Mouse (Mus musculus): ENCODE measurements around the gene Nfe2l3. TPM values are rescaled to one million over a fixed set of nuclear protein-coding genes. Genes with fewer than 3 reads are reported as not detected.
"Not testable (repeated sequence)": the region's sequence is repeated elsewhere in the genome, so short reads cannot be mapped to it uniquely, and the experiment has no call there.

Nfe2l3 gene
- 1.7 TPM in 2 replicates for polyA plus RNA-seq (2015; fragmentation: Nextera tagmentation; extraction: Ambion mirVana)

DNA sequence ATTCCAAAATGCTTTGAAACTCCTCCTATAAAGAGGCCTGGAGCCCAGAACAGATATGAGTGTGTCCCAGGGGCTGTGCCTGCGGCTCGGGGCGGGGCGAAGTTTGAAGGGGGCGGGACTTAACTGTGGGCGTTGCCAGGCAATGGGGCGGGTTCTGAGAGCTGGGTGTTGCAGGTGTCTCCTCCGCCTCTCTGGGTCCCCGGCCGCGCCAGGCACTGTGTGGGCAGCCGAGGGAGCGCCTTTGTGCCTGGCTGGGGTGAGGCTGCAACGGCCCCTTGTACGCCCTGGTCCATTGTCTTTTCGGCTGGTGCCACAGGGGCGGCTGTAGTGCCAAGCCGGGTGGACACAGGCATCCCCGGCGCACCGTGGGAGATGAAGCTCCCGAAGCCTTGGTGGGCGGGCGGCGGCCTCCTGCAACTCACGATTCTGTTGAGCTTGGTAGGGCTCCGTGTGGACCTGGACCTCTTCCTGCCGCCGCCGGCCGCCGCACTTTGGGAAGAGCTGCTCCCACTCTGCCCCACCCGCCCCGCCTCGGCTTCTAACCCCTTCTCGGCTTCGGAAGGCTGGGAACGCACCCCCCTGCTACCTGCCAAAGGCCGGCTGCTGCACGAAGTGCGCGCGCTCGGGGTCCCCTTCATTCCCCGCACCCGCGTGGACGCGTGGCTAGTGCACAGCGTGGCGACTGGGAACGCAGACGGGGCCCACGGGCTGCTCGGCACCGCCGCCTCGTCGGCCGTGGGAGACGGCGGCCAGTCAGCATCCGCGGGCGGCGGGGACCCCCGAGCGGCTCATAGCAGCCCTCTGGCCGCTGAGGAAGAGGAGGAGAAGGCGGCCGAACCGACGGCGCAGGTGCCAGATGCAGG is at the start of gene Nfe2l3:
Gene Nfe2l3, plus strand, starts transcription at position 136 of the 863 bp plus-strand sequence.
- peak; percentile 95 for ATAC-seq (ENCODE audit: low read depth)
- H3K4me1 ChIP-seq (replicated peaks; ENCODE audit: control insufficient read depth, insufficient read depth, low read length) = peaks cover 19% of the 10 kb centered on the region
- H3K27me3 ChIP-seq (ENCODE audit: control insufficient read depth, insufficient read depth, low read depth, low read length) = peaks cover 28% of the 10 kb centered on the region
- peak within 1 kb of the TSS; percentile 58 for H3K4me3 ChIP-seq (ENCODE audit: low read length)
- no peaks in the 10 kb centered on the region for H3K36me3 ChIP-seq (ENCODE audit: control insufficient read depth, insufficient read depth, low read length)
- no peak within 1 kb of the TSS for H3K27ac ChIP-seq (ENCODE audit: low read length)
- peak within 1 kb of the TSS; percentile 93 for H3K4me2 ChIP-seq (ENCODE audit: low read depth, low read length)
- peak within 1 kb of the TSS; percentile 62 for H3K9ac ChIP-seq (ENCODE audit: low read length)
- 1% methylated on average over 71 of the region's 74 CpGs for WGBS
- H3K9me3 ChIP-seq (ENCODE audit: control insufficient read depth, low read length) = no peaks in the 10 kb centered on the region

GRCm38 (mm10) chr6:51383769-51384755 is 48.4 kb upstream of the Nfe2l3 start:
- peak; percentile 50; the same call in 1 of the 2 replicates for ATAC-seq (ENCODE audit: low read depth)
- Histone ChIP-seq H3K27me3 (ENCODE audit: control insufficient read depth, insufficient read depth, low read depth, low read length) (no peaks in the 10 kb centered on the region), H3K4me1 (replicated peaks; ENCODE audit: control insufficient read depth, insufficient read depth, low read length) (peaks cover 7% of the 10 kb centered on the region; the same call in 1 of the 2 replicates), H3K27ac (ENCODE audit: low read length) (no peak overlapping the region), H3K9me3 (ENCODE audit: control insufficient read depth, low read length) (no peaks in the 10 kb centered on the region), H3K4me3 (ENCODE audit: low read length) (peak overlapping the region; percentile 31), H3K9ac (ENCODE audit: low read length) (peak overlapping the region; percentile 51), H3K36me3 (ENCODE audit: control insufficient read depth, insufficient read depth, low read length) (no peaks in the 10 kb centered on the region), H3K4me2 (ENCODE audit: low read depth, low read length) (peak overlapping the region; percentile 58)
- WGBS = 14% methylated on average over 26 of the region's 26 CpGs

DNA sequence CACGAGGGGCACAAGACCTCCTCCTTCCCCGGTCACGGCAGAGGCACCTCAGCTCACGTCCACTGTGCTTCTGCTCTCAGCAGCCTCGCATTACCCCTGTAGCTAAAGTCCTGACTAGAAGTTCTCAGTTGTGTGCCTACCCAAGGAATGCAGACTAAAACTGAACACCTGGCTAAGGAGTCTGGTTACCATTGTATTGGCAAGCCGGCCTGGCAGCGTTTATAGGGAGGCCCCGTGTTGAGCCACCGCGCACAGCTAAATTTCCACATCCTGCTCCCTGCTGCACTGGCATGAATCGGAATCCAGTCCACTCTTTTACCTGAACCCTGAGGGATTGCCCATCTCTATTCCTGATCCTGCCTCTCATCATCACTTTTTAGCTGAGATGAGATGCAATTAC is 42.0 kb upstream of the Nfe2l3 start:
- Histone ChIP-seq H3K9ac (ENCODE audit: low read length) (no peak overlapping the region), H3K4me2 (ENCODE audit: low read depth, low read length) (no peak overlapping the region)
- 60% methylated on average over 11 of the region's 11 CpGs for WGBS

GRCm38 (mm10) chr6:51391816-51392490 is 40.5 kb upstream of the Nfe2l3 start:
- 48% methylated on average over 13 of the region's 13 CpGs for WGBS
- H3K9me3 ChIP-seq (ENCODE audit: control insufficient read depth, low read length) = no peaks in the 10 kb centered on the region
- no peak overlapping the region for H3K4me3 ChIP-seq (ENCODE audit: low read length)
- H3K27me3 ChIP-seq (ENCODE audit: control insufficient read depth, insufficient read depth, low read depth, low read length) = no peaks in the 10 kb centered on the region
- H3K9ac ChIP-seq (ENCODE audit: low read length) = no peak overlapping the region
- peaks cover 6% of the 10 kb centered on the region for H3K4me1 ChIP-seq (replicated peaks; ENCODE audit: control insufficient read depth, insufficient read depth, low read length)
- no peaks in the 10 kb centered on the region for H3K36me3 ChIP-seq (ENCODE audit: control insufficient read depth, insufficient read depth, low read length)
- no peak overlapping the region for H3K27ac ChIP-seq (ENCODE audit: low read length)
- no peak overlapping the region for H3K4me2 ChIP-seq (ENCODE audit: low read depth, low read length)
- no peak for ATAC-seq (ENCODE audit: low read depth)

More for the DNA sequence above, 42.0 kb upstream of the Nfe2l3 start:
- no peak overlapping the region for H3K27ac ChIP-seq (ENCODE audit: low read length)
- ATAC-seq (ENCODE audit: low read depth) = peak; percentile 19; the same call in 1 of the 2 replicates
- peaks cover 6% of the 10 kb centered on the region for H3K4me1 ChIP-seq (replicated peaks; ENCODE audit: control insufficient read depth, insufficient read depth, low read length)
- no peak overlapping the region for H3K4me3 ChIP-seq (ENCODE audit: low read length)
- no peaks in the 10 kb centered on the region for H3K27me3 ChIP-seq (ENCODE audit: control insufficient read depth, insufficient read depth, low read depth, low read length)
- no peaks in the 10 kb centered on the region for H3K36me3 ChIP-seq (ENCODE audit: control insufficient read depth, insufficient read depth, low read length)
- no peaks in the 10 kb centered on the region for H3K9me3 ChIP-seq (ENCODE audit: control insufficient read depth, low read length)

- H3K27me3 ChIP-seq (ENCODE audit: control insufficient read depth, insufficient read depth, low read depth, low read length) = no peaks in the 10 kb centered on the region
- no peak overlapping the region for H3K4me2 ChIP-seq (ENCODE audit: low read depth, low read length)
- no peak overlapping the region for H3K27ac ChIP-seq (ENCODE audit: low read length)
- H3K4me3 ChIP-seq (ENCODE audit: low read length) = no peak overlapping the region
- WGBS = 44% methylated on average over 6 of the region's 6 CpGs
- no peak overlapping the region for H3K9ac ChIP-seq (ENCODE audit: low read length)
- H3K36me3 ChIP-seq (ENCODE audit: control insufficient read depth, insufficient read depth, low read length) = no peaks in the 10 kb centered on the region
- H3K9me3 ChIP-seq (ENCODE audit: control insufficient read depth, low read length) = no peaks in the 10 kb centered on the region
- peaks cover 6% of the 10 kb centered on the region for H3K4me1 ChIP-seq (replicated peaks; ENCODE audit: control insufficient read depth, insufficient read depth, low read length)
- ATAC-seq (ENCODE audit: low read depth) = 0 out of 2 replicates have a peak, but pooled peaks have one; percentile 42
Observed at GRCm38 (mm10) chr6:51393341-51394128, 38.9 kb upstream of the Nfe2l3 start.

GRCm38 (mm10) chr6:51394367-51394766 is 38.1 kb upstream of the Nfe2l3 start:
- not testable (repeated sequence) for H3K27ac ChIP-seq (ENCODE audit: low read length); H3K27me3 ChIP-seq (ENCODE audit: control insufficient read depth, insufficient read depth, low read depth, low read length); H3K4me2 ChIP-seq (ENCODE audit: low read depth, low read length); H3K9ac ChIP-seq (ENCODE audit: low read length); H3K36me3 ChIP-seq (ENCODE audit: control insufficient read depth, insufficient read depth, low read length); H3K4me1 ChIP-seq (replicated peaks; ENCODE audit: control insufficient read depth, insufficient read depth, low read length); H3K4me3 ChIP-seq (ENCODE audit: low read length); H3K9me3 ChIP-seq (ENCODE audit: control insufficient read depth, low read length); ATAC-seq (ENCODE audit: low read depth)
- 80% methylated on average over 8 of the region's 8 CpGs for WGBS

DNA sequence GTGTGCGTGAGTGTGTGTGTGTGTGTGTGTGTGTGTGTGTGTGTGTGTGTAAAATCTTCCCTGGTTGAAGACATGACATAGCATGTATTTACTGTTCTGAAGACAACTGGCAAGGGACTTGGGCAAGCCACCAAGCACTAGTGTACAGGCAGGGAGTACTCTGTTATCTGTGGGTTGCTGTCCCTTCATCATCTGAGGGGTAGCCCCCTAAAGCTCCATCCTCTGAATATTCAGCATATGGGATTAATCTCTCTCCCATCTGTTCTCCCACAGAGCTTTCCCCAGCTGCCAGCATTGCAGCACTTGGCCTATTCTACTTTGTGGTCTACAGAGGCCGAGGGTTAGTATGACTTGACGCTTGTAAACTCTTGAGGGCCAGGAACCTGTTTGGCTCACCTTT is 37.5 kb upstream of the Nfe2l3 start:
- not testable (repeated sequence) for H3K4me2 ChIP-seq (ENCODE audit: low read depth, low read length); H3K9ac ChIP-seq (ENCODE audit: low read length); H3K36me3 ChIP-seq (ENCODE audit: control insufficient read depth, insufficient read depth, low read length); ATAC-seq (ENCODE audit: low read depth); H3K4me1 ChIP-seq (replicated peaks; ENCODE audit: control insufficient read depth, insufficient read depth, low read length); H3K9me3 ChIP-seq (ENCODE audit: control insufficient read depth, low read length); H3K27ac ChIP-seq (ENCODE audit: low read length); H3K4me3 ChIP-seq (ENCODE audit: low read length); H3K27me3 ChIP-seq (ENCODE audit: control insufficient read depth, insufficient read depth, low read depth, low read length)
- 71% methylated on average over 3 of the region's 3 CpGs for WGBS

GRCm38 (mm10) chr6:51395486-51395885 is 37.0 kb upstream of the Nfe2l3 start:
- H3K27ac ChIP-seq (ENCODE audit: low read length) = no peak overlapping the region
- no peak for ATAC-seq (ENCODE audit: low read depth)
- no peak overlapping the region for H3K4me2 ChIP-seq (ENCODE audit: low read depth, low read length)
- peaks cover 9% of the 10 kb centered on the region for H3K4me1 ChIP-seq (replicated peaks; ENCODE audit: control insufficient read depth, insufficient read depth, low read length)
- H3K27me3 ChIP-seq (ENCODE audit: control insufficient read depth, insufficient read depth, low read depth, low read length) = no peaks in the 10 kb centered on the region
- no peaks in the 10 kb centered on the region for H3K9me3 ChIP-seq (ENCODE audit: control insufficient read depth, low read length)
- H3K4me3 ChIP-seq (ENCODE audit: low read length) = no peak overlapping the region
- WGBS = 59% methylated on average over 9 of the region's 9 CpGs
- H3K9ac ChIP-seq (ENCODE audit: low read length) = no peak overlapping the region
- H3K36me3 ChIP-seq (ENCODE audit: control insufficient read depth, insufficient read depth, low read length) = no peaks in the 10 kb centered on the region

All from lung, embryonic 16.5 days (tissue).